In genomic region chr11:72286651-72287050, GRCm38 (mm10) we compare ENCODE assay signal across 42 mouse cellular contexts. TPM values are rescaled to one million over a fixed set of nuclear protein-coding genes. Genes with fewer than 3 reads are reported as not detected.
"Had no signal": no experiment of that assay in that cellular context is flagged by ENCODE, and none has a peak within 500 bp of the region (broad histone marks: within the 10 kb centered on the region; RNA-seq: fewer than 3 reads in every experiment).

No protein-coding gene starts in this region.

- H3K9me3 ChIP-seq: hindbrain, embryonic 10.5 days; hindbrain, embryonic 12.5 days; kidney, embryonic 15.5 days; limb, embryonic 13.5 days; limb, embryonic 15.5 days; liver, embryonic 12.5 days had no signal

- H3K27me3 ChIP-seq: heart, embryonic 12.5 days; hindbrain, embryonic 12.5 days; kidney, embryonic 15.5 days; limb, embryonic 13.5 days; limb, embryonic 15.5 days; liver, embryonic 12.5 days had no signal

- DNase-seq: gastrocnemius, adult 2 months; gastrocnemius, postnatal 10 days; gastrocnemius, postnatal 25 days; heart, adult 2 months; heart, postnatal 10 days; heart, postnatal 4 days; kidney, adult 11 months; kidney, adult 2 months; kidney, adult 9 months; kidney, postnatal 14 days; kidney, postnatal 36 days; layer of hippocampus, adult 9-11 months; layer of hippocampus, postnatal 36 days; left cerebral cortex, postnatal 4 days had no signal

- H3K9ac ChIP-seq: heart, embryonic 12.5 days; hindbrain, embryonic 12.5 days; hindbrain, embryonic 14.5 days; kidney, embryonic 15.5 days; limb, embryonic 13.5 days; limb, embryonic 15.5 days; liver, embryonic 12.5 days; liver, embryonic 14.5 days had no signal

- H3K27ac ChIP-seq: gastrocnemius, adult 2 months; heart, adult 2 months; hindbrain, embryonic 10.5 days; hindbrain, embryonic 12.5 days; hindbrain, embryonic 14.5 days; kidney, embryonic 15.5 days; kidney, postnatal 0 days; limb, embryonic 13.5 days; limb, embryonic 15.5 days; liver, embryonic 12.5 days; liver, embryonic 14.5 days had no signal

- H3K4me3 ChIP-seq: gastrocnemius, adult 2 months; heart, adult 2 months; heart, embryonic 12.5 days; hindbrain, embryonic 10.5 days; hindbrain, embryonic 12.5 days; kidney, embryonic 15.5 days; limb, embryonic 13.5 days; limb, embryonic 15.5 days; liver, embryonic 12.5 days had no signal

- H3K36me3 ChIP-seq: heart, embryonic 12.5 days; hindbrain, embryonic 10.5 days; hindbrain, embryonic 12.5 days; kidney, embryonic 15.5 days; limb, embryonic 13.5 days; limb, embryonic 15.5 days; liver, embryonic 12.5 days had no signal

- H3K4me1 ChIP-seq: hindbrain, embryonic 10.5 days; hindbrain, embryonic 12.5 days; kidney, embryonic 15.5 days; limb, embryonic 13.5 days; limb, embryonic 15.5 days; liver, embryonic 12.5 days had no signal

RNA-seq across cellular contexts. Expression of gene Slc13a5, which starts 19.6 kb away (rescaled TPM):
- total RNA-seq: gastrocnemius, adult 2 months; granulocyte monocyte progenitor cell, adult 5-6 weeks; heart, adult 2 months; heart, postnatal 10 days; heart, postnatal 25 days had no signal
- polyA plus RNA-seq: inflammation-experienced regulatory T-cells, adult 6 months; limb, embryonic 11.5 days; liver, embryonic 12.5 days; liver, embryonic 14.5 days had no signal

RNA-seq across cellular contexts. Expression of gene Fbxo39, which starts 27.6 kb away (rescaled TPM):
- total RNA-seq: gastrocnemius, adult 2 months; gastrocnemius, postnatal 10 days; gastrocnemius, postnatal 25 days; gastrocnemius, postnatal 4 days; granulocyte monocyte progenitor cell, adult 5-6 weeks; heart, adult 2 months; heart, postnatal 10 days; heart, postnatal 25 days; heart, postnatal 4 days; layer of hippocampus, adult 18-20 months; layer of hippocampus, adult 8-10 months; layer of hippocampus, postnatal 14 days; layer of hippocampus, postnatal 36 days; left cerebral cortex, adult 18-20 months; left cerebral cortex, adult 8-10 months; left cerebral cortex, postnatal 10 days; left cerebral cortex, postnatal 25 days; left cerebral cortex, postnatal 4 days; liver, adult 2 months had no signal
- polyA plus RNA-seq: heart, embryonic 12.5 days; heart, embryonic 14.5 days; heart, embryonic 16.5 days; hindbrain, embryonic 10.5 days; hindbrain, embryonic 12.5 days; hindbrain, embryonic 14.5 days; hindbrain, embryonic 16.5 days; inflammation-experienced regulatory T-cells, adult 6 months; intestine, embryonic 16.5 days; kidney, embryonic 15.5 days; kidney, postnatal 0 days; large intestine, adult 2 months; limb, embryonic 11.5 days; limb, embryonic 13.5 days; limb, embryonic 15.5 days; liver, adult 2 months; liver, embryonic 12.5 days; liver, embryonic 14.5 days had no signal
